Mouse (Mus musculus) heart, adult 2 months (tissue): ENCODE measurements around the gene Tiam1. TPM values are rescaled to one million over a fixed set of nuclear protein-coding genes. Genes with fewer than 3 reads are reported as not detected.

Experiments
- DNase-seq, 2 experiments: peaks; one replicate each; pipeline ENCODE4 v3.0.0; 2021
- H3K27ac ChIP-seq: fragments of 200-600 bp; 2 replicates; pipeline ENCODE4 v1.8.1; 2022
- H3K27me3 ChIP-seq: fragments of 200-500 bp; 2 replicates; pipeline ENCODE4 v1.6.1; 2012; ENCODE audit warnings: mild to moderate bottlenecking, low read length, inconsistent platforms, mixed read lengths; ENCODE audit not compliant: control insufficient read depth, insufficient read depth
- H3K36me3 ChIP-seq: fragments of 200-500 bp; 2 replicates; pipeline ENCODE4 v1.6.1; 2012; ENCODE audit warnings: low read length, inconsistent platforms; ENCODE audit not compliant: control insufficient read depth, insufficient read depth
- H3K4me1 ChIP-seq: fragments of 200-500 bp; 2 replicates; pipeline ENCODE4 v1.6.1; 2011; ENCODE audit warnings: low read length; ENCODE audit not compliant: control insufficient read depth, insufficient read depth
- H3K4me3 ChIP-seq: fragments of 200-600 bp; 2 replicates; pipeline ENCODE4 v1.8.1; 2022
- H3K79me2 ChIP-seq: fragments of 200-500 bp; replicated peaks from 2 replicates; pipeline ENCODE4 v1.6.1; 2012; ENCODE audit warnings: mild to moderate bottlenecking, inconsistent platforms, low read length, moderate library complexity, mixed read lengths; ENCODE audit not compliant: control insufficient read depth, insufficient read depth
- H3K9ac ChIP-seq: fragments of 200-500 bp; 2 replicates; pipeline ENCODE4 v1.6.1; 2012; ENCODE audit warnings: low read depth, mild to moderate bottlenecking, control low read depth, inconsistent platforms, low read length, mixed read lengths
- CTCF ChIP-seq: fragments of 200-600 bp; IDR thresholded peaks from 2 replicates; pipeline ENCODE4 v1.8.1; 2022; ENCODE audit warnings: antibody characterized with exemption, mild to moderate bottlenecking, moderate library complexity
- EP300 ChIP-seq: fragments of 200-500 bp; IDR thresholded peaks from 2 replicates; pipeline ENCODE4 v1.6.1; 2011; ENCODE audit warnings: low read depth, low read length, control low read depth; ENCODE audit not compliant: insufficient read depth
- POLR2A ChIP-seq: fragments of 200-500 bp; IDR thresholded peaks from 2 replicates; pipeline ENCODE4 v1.6.1; 2011; ENCODE audit warnings: mild to moderate bottlenecking, low read depth, low read length, control low read depth; ENCODE audit not compliant: insufficient read depth
- WGBS: fragments of 180-500 bp; shearing (Covaris S2); methylation state at CpG from one replicate; pipeline ENCODE4 v1.1.7; 2018; 5-methylcytosine and 5-hydroxymethylcytosine counted together
- intact Hi-C: fragments of 180-260 bp; cut with DNase I; formaldehyde crosslinking; loops from one replicate; pipeline ENCODE4 v1.15.1; 2025
- polyA plus RNA-seq: library from polyadenylated mRNA; depleted of rRNA; stranded (reverse); fragments of >200 nt; gene quantifications from 2 replicates; pipeline ENCODE4 v1.2.3, GENCODE M21; 2012
- total RNA-seq, 2 experiments: library from RNA; stranded (reverse); gene quantifications; 2 replicates each; pipeline ENCODE4 v1.2.3; 2021

The Tiam1 gene
- total and polyA plus RNA-seq, 3 experiments = 2.3 to 7.9 (median 4.4) TPM

GRCm38 (mm10) chr16:89813536-89813935 lies 330.0 kb downstream of the Tiam1 start:
- TF ChIP-seq CTCF (no peak), EP300 (no peak), POLR2A (no peak)
- whole genome bisulfite sequencing = 78% methylated on average over 9 of the region's 9 CpGs
- intact Hi-C loops = no loop called here

GRCm38 (mm10) chr16:89812891-89813290 lies 330.7 kb downstream of the Tiam1 start:
- TF ChIP-seq POLR2A (no peak), EP300 (no peak), CTCF (no peak)
- no peak for DNase-seq
- Histone ChIP-seq H3K4me1 (no peaks in the 10 kb centered on the region; the same call in 1 of the 2 replicates), H3K9ac (no peak overlapping the region), H3K27ac (no peak overlapping the region), H3K4me3 (no peak overlapping the region), H3K79me2 (no peaks in the 10 kb centered on the region), H3K36me3 (no peaks in the 10 kb centered on the region), H3K27me3 (no peaks in the 10 kb centered on the region)
- 87% methylated on average over 12 of the region's 12 CpGs for WGBS
- intact Hi-C loops = no loop called here

More at GRCm38 (mm10) chr16:89813536-89813935, 330.0 kb downstream of the Tiam1 start:
- Histone ChIP-seq H3K4me1 (no peaks in the 10 kb centered on the region; the same call in 1 of the 2 replicates), H3K27ac (no peak overlapping the region), H3K27me3 (no peaks in the 10 kb centered on the region), H3K9ac (no peak overlapping the region), H3K36me3 (no peaks in the 10 kb centered on the region), H3K4me3 (no peak overlapping the region), H3K79me2 (no peaks in the 10 kb centered on the region)
- DNase-seq = no peak

GRCm38 (mm10) chr16:89810398-89810797 lies 333.2 kb downstream of the Tiam1 start:
- no peaks in the 10 kb centered on the region for H3K4me1 ChIP-seq
- TF ChIP-seq CTCF (no peak), POLR2A (no peak), EP300 (no peak)
- H3K36me3 ChIP-seq = no peaks in the 10 kb centered on the region
- no peak overlapping the region for H3K27ac ChIP-seq
- no peaks in the 10 kb centered on the region for H3K27me3 ChIP-seq
- 55% methylated on average over 6 of the region's 6 CpGs for WGBS
- no peak overlapping the region for H3K4me3 ChIP-seq
- DNase-seq = no peak
- intact Hi-C loops = no loop called here
- no peaks in the 10 kb centered on the region for H3K79me2 ChIP-seq
- no peak overlapping the region for H3K9ac ChIP-seq

GRCm38 (mm10) chr16:89808168-89808567 lies 335.4 kb downstream of the Tiam1 start:
- no peak overlapping the region for H3K9ac ChIP-seq
- H3K4me1 ChIP-seq = no peaks in the 10 kb centered on the region
- WGBS = 78% methylated on average over 13 of the region's 13 CpGs
- no peaks in the 10 kb centered on the region for H3K27me3 ChIP-seq
- intact Hi-C loops = no loop called here
- TF ChIP-seq EP300 = no peak
- no peak for TF ChIP-seq POLR2A
- no peak for TF ChIP-seq CTCF
- H3K4me3 ChIP-seq = no peak overlapping the region
- no peaks in the 10 kb centered on the region for H3K36me3 ChIP-seq
- no peak for DNase-seq
- no peak overlapping the region for H3K27ac ChIP-seq
- H3K79me2 ChIP-seq = no peaks in the 10 kb centered on the region

GRCm38 (mm10) chr16:89805946-89806345 lies 337.6 kb downstream of the Tiam1 start:
- no peak overlapping the region for H3K9ac ChIP-seq
- H3K79me2 ChIP-seq = no peaks in the 10 kb centered on the region
- no peaks in the 10 kb centered on the region for H3K27me3 ChIP-seq
- DNase-seq = no peak
- no peak overlapping the region for H3K4me3 ChIP-seq
- no peaks in the 10 kb centered on the region for H3K36me3 ChIP-seq
- TF ChIP-seq EP300 (no peak), CTCF (no peak), POLR2A (no peak)
- intact Hi-C loops = no loop called here
- H3K27ac ChIP-seq = no peak overlapping the region
- H3K4me1 ChIP-seq = no peaks in the 10 kb centered on the region
- 83% methylated on average over 8 of the region's 8 CpGs for WGBS

GRCm38 (mm10) chr16:89805210-89805609 lies 338.4 kb downstream of the Tiam1 start:
- WGBS = 93% methylated on average over 12 of the region's 12 CpGs
- intact Hi-C loops = no loop called here
- Histone ChIP-seq H3K27me3 (no peaks in the 10 kb centered on the region), H3K27ac (no peak overlapping the region), H3K4me1 (no peaks in the 10 kb centered on the region), H3K9ac (no peak overlapping the region), H3K36me3 (no peaks in the 10 kb centered on the region), H3K79me2 (no peaks in the 10 kb centered on the region), H3K4me3 (no peak overlapping the region)
- TF ChIP-seq EP300 (no peak), POLR2A (no peak), CTCF (no peak)
- no peak for DNase-seq
